Mouse (Mus musculus): Measurements from ENCODE around the gene Krt83.

Gene Krt83

GRCm38 (mm10) chr15:101479007-101479665 lies 12.2 kb downstream of the Krt83 start:
- in situ Hi-C loops (cut with MboI; ENCODE audit: low sequenced_read_pairs) = no loop called here

- in situ Hi-C loops (cut with MboI; ENCODE audit: low sequenced_read_pairs) = no loop called here
These were observed 18.3 kb downstream of the Krt83 start, which contains the start of gene Krt86 for GRCm38 (mm10) chr15:101472952-101473528. Gene Krt86 (plus strand): TSS chr15:101473478.

- in situ Hi-C loops (cut with MboI; ENCODE audit: low sequenced_read_pairs) = no loop called here
These were observed 22.2 kb downstream of the Krt83 start for GRCm38 (mm10) chr15:101469093-101469492.

- in situ Hi-C loops (cut with MboI; ENCODE audit: low sequenced_read_pairs) = no loop called here
These were observed 27.7 kb downstream of the Krt83 start, which contains the start of gene Krt81 for GRCm38 (mm10) chr15:101463651-101464050. Gene Krt81 (minus strand): TSS chr15:101463751.

GRCm38 (mm10) chr15:101459283-101459682 lies 32.0 kb downstream of the Krt83 start:
- in situ Hi-C loops (cut with MboI; ENCODE audit: low sequenced_read_pairs) = no loop called here

GRCm38 (mm10) chr15:101458361-101458930 lies 32.9 kb downstream of the Krt83 start:
- in situ Hi-C loops (cut with MboI; ENCODE audit: low sequenced_read_pairs) = no loop called here

- in situ Hi-C loops (cut with MboI; ENCODE audit: low sequenced_read_pairs) = no loop called here
These were observed 35.4 kb downstream of the Krt83 start for GRCm38 (mm10) chr15:101455891-101456290.

GRCm38 (mm10) chr15:101455292-101455691 lies 36.0 kb downstream of the Krt83 start:
- in situ Hi-C loops (cut with MboI; ENCODE audit: low sequenced_read_pairs) = no loop called here

- in situ Hi-C loops (cut with MboI; ENCODE audit: low sequenced_read_pairs) = no loop called here
These were observed 36.5 kb downstream of the Krt83 start for GRCm38 (mm10) chr15:101454774-101455173.

- in situ Hi-C loops (cut with MboI; ENCODE audit: low sequenced_read_pairs) = no loop called here
These were observed 38.1 kb downstream of the Krt83 start for GRCm38 (mm10) chr15:101453093-101453736.

- in situ Hi-C loops (cut with MboI; ENCODE audit: low sequenced_read_pairs) = no loop called here
These were observed 43.9 kb downstream of the Krt83 start, which contains the start of gene Krt88 for GRCm38 (mm10) chr15:101447444-101447843. Gene Krt88 (plus strand): TSS chr15:101447744.

GRCm38 (mm10) chr15:101446572-101446971 lies 44.7 kb downstream of the Krt83 start:
- in situ Hi-C loops (cut with MboI; ENCODE audit: low sequenced_read_pairs) = no loop called here

- in situ Hi-C loops (cut with MboI; ENCODE audit: low sequenced_read_pairs) = no loop called here
These were observed 50.5 kb downstream of the Krt83 start for GRCm38 (mm10) chr15:101440837-101441236.

GRCm38 (mm10) chr15:101438555-101438954 lies 52.8 kb downstream of the Krt83 start, which contains the start of gene Krt87:
Gene Krt87 (minus strand): TSS chr15:101438804.
- in situ Hi-C loops (cut with MboI; ENCODE audit: low sequenced_read_pairs) = no loop called here

GRCm38 (mm10) chr15:101436611-101437010 lies 54.7 kb downstream of the Krt83 start:
- in situ Hi-C loops (cut with MboI; ENCODE audit: low sequenced_read_pairs) = no loop called here
